ENCODE assay signal across 8 mouse cellular contexts in genomic region chr3:96727828-96728633, GRCm38 (mm10). TPM values are rescaled to one million over a fixed set of nuclear protein-coding genes. Genes with fewer than 3 reads are reported as not detected.
DNase-seq lines count a peak whose midpoint lies in the region; ATAC-seq lines count a peak whose summit lies in the region.

No protein-coding gene starts in this region.

- peak overlapping the region; percentile 31 for H3K27ac ChIP-seq in hindbrain, embryonic 11.5 days (ENCODE audit: low read depth, low read length)

- peak overlapping the region; percentile 62 for H3K9ac ChIP-seq in hindbrain, embryonic 11.5 days (ENCODE audit: low read depth, low read length)

- ATAC-seq in frontal cortex, adult (ENCODE audit: low TSS enrichment), result peak; percentile 44
- peak; percentile 69 for ATAC-seq in hindbrain, embryonic 11.5 days (ENCODE audit: low FRiP score)

- no peaks in the 10 kb centered on the region for H3K9me3 ChIP-seq in hindbrain, embryonic 11.5 days (ENCODE audit: control insufficient read depth, low read length)

- DNase-seq in frontal cortex, postnatal 10 days (ENCODE audit: low spot score in 2 of 2), result no peak
- DNase-seq in 416B (ENCODE audit: low read depth), result peak; percentile 71
- peak; percentile 39 for DNase-seq in c-Kit-positive CD71-positive TER-119-negative erythroid progenitor cells, embryonic 14.5 days (ENCODE audit: low read depth)
- DNase-seq in hindbrain, embryonic 11.5 days (ENCODE audit: low spot score), result no peak
- DNase-seq in lung, postnatal 36 days, result peak; percentile 42
- no peak for DNase-seq in urinary bladder, postnatal 25 days (ENCODE audit: low spot score)
- DNase-seq in cerebellum, postnatal 36 days, result no peak

- H3K36me3 ChIP-seq in hindbrain, embryonic 11.5 days (ENCODE audit: control insufficient read depth, insufficient read depth, low read length), result no peaks in the 10 kb centered on the region

- no peaks in the 10 kb centered on the region for H3K4me1 ChIP-seq in hindbrain, embryonic 11.5 days (replicated peaks; ENCODE audit: control insufficient read depth, insufficient read depth, low read length)

- no peaks in the 10 kb centered on the region for H3K27me3 ChIP-seq in hindbrain, embryonic 11.5 days (ENCODE audit: control insufficient read depth, insufficient read depth, low read length)

- 1% methylated on average over 40 of the region's 42 CpGs for WGBS in hindbrain, embryonic 11.5 days

- peak overlapping the region; percentile 67 for H3K4me2 ChIP-seq in hindbrain, embryonic 11.5 days (replicated peaks; ENCODE audit: low read depth, low read length)

- H3K4me3 ChIP-seq in hindbrain, embryonic 11.5 days (ENCODE audit: low read depth, low read length), result peak overlapping the region; percentile 59

RNA-seq across cellular contexts. Expression of gene Rnf115, which starts 0.6 kb away (rescaled TPM):
- polyA plus RNA-seq in hindbrain, embryonic 11.5 days (2014; fragmentation: Nextera tagmentation; extraction: Ambion mirVana), result 90.0 and 90.4 TPM in 2 replicates

RNA-seq across cellular contexts. Expression of gene Polr3c, which starts 0.6 kb away (rescaled TPM):
- polyA plus RNA-seq in hindbrain, embryonic 11.5 days (2014; fragmentation: Nextera tagmentation; extraction: Ambion mirVana), result 38.0 and 38.1 TPM in 2 replicates

RNA-seq across cellular contexts. Expression of gene Nudt17, which starts 19.7 kb away (rescaled TPM):
- 12.8 and 14.4 TPM in 2 replicates for polyA plus RNA-seq in hindbrain, embryonic 11.5 days (2014; fragmentation: Nextera tagmentation; extraction: Ambion mirVana)

RNA-seq across cellular contexts. Expression of gene Pias3, which starts 31.8 kb away (rescaled TPM):
- 25.2 and 28.2 TPM in 2 replicates for polyA plus RNA-seq in hindbrain, embryonic 11.5 days (2014; fragmentation: Nextera tagmentation; extraction: Ambion mirVana)

RNA-seq across cellular contexts. Expression of gene Ankrd35, which starts 58.1 kb away (rescaled TPM):
- 0.25 and 0.40 TPM in 2 replicates for polyA plus RNA-seq in hindbrain, embryonic 11.5 days (2014; fragmentation: Nextera tagmentation; extraction: Ambion mirVana)

Comparison
In these comparisons a context has a peak if more than half of its experiments do, and no peak if none do; other contexts are left out.
1. DNase-seq: peak in 416B (single experiment), c-Kit-positive CD71-positive TER-119-negative erythroid progenitor cells, embryonic 14.5 days (single experiment) and lung, postnatal 36 days (single experiment); none in frontal cortex, postnatal 10 days (0 of 2), hindbrain, embryonic 11.5 days (single experiment), urinary bladder, postnatal 25 days (single experiment) and cerebellum, postnatal 36 days (0 of 2).